Mouse (Mus musculus) CH12.LX (cell line): ENCODE measurements at regions not wholly inside any gene's neighbourhood (a gene's known extent, or its start where the extent isn't known, plus 50 kb on each side); places are given as distances from the start of the nearest gene placed in this dataset.

Experiments
- DNase-seq: peaks from one replicate; pipeline ENCODE4 v3.0.0-alpha.2; 2013; ENCODE audit errors: extremely low read depth
- H3K27ac ChIP-seq: 2 replicates; pipeline ENCODE4 v1.5.1; 2012; ENCODE audit warnings: low read depth, mild to moderate bottlenecking, control low read depth, moderate library complexity; ENCODE audit not compliant: insufficient read depth
- H3K27me3 ChIP-seq: replicated peaks from 2 replicates; pipeline ENCODE3; 2012; ENCODE audit warnings: inconsistent platforms
- H3K36me3 ChIP-seq, 2 experiments: replicated peaks in 1 of 2; 2 replicates each; pipeline versions ENCODE3 to v1.6.1; 2012; ENCODE audit warnings: inconsistent platforms in 1 of 2, low read length in 1 of 2, mild to moderate bottlenecking in 1 of 2, mixed read lengths in 1 of 2, moderate library complexity in 1 of 2; ENCODE audit not compliant: control insufficient read depth in 1 of 2, insufficient read depth in 1 of 2
- H3K4me1 ChIP-seq, 2 experiments: 2 replicates each; pipeline ENCODE4 v1.6.1; 2012; ENCODE audit warnings: inconsistent platforms in 1 of 2, moderate library complexity in 1 of 2; ENCODE audit not compliant: insufficient read depth in 2 of 2, control insufficient read depth in 1 of 2
- H3K4me2 ChIP-seq: 2 replicates; pipeline ENCODE4 v1.6.1; 2012; ENCODE audit warnings: low read depth, mild to moderate bottlenecking, control low read depth; ENCODE audit not compliant: poor library complexity, insufficient read depth, severe bottlenecking
- H3K4me3 ChIP-seq, 3 experiments: fragments of 150-350 bp in 1 of 3; sonication (generic) in 1 of 3; replicated peaks in 1 of 3; 2 replicates each; pipeline versions ENCODE3 to v1.5.1; 2011 to 2012; ENCODE audit warnings: low read depth in 2 of 3, low read length in 2 of 3, mild to moderate bottlenecking in 2 of 3, moderate library complexity in 2 of 3, control low read depth in 1 of 3, improper control_type of control experiment in 1 of 3, inconsistent platforms in 1 of 3, mixed read lengths in 1 of 3; ENCODE audit not compliant: poor library complexity in 1 of 3
- H3K79me2 ChIP-seq: replicated peaks from 2 replicates; pipeline ENCODE4 v1.6.1; 2012; ENCODE audit warnings: mild to moderate bottlenecking, moderate library complexity; ENCODE audit not compliant: control insufficient read depth, poor library complexity, insufficient read depth, severe bottlenecking; ENCODE audit errors: extremely low read depth
- H3K9ac ChIP-seq: 2 replicates; pipeline ENCODE4 v1.6.1; 2012; ENCODE audit warnings: low read depth, mild to moderate bottlenecking, control low read depth, moderate library complexity; ENCODE audit not compliant: insufficient read depth
- H3K9me3 ChIP-seq: replicated peaks from 2 replicates; pipeline ENCODE3; 2012; ENCODE audit warnings: low read length, inconsistent platforms, mixed read lengths
- BHLHE40 ChIP-seq: IDR thresholded peaks from 2 replicates; pipeline ENCODE4 v1.6.1; 2011; ENCODE audit warnings: mild to moderate bottlenecking, low read depth, low read length, improper control_type of control experiment
- CHD1 ChIP-seq: IDR thresholded peaks from 2 replicates; pipeline ENCODE4 v1.6.1; 2012; ENCODE audit warnings: low read depth, low read length, improper control_type of control experiment, inconsistent platforms
- CTCF ChIP-seq, 2 experiments: IDR thresholded peaks in 1 of 2; conservative IDR thresholded peaks in 1 of 2; 2 replicates each; pipeline ENCODE4 v1.5.1; 2011 to 2012; ENCODE audit warnings: low read depth in 2 of 2, low read length in 2 of 2, improper control_type of control experiment in 1 of 2, inconsistent platforms in 1 of 2, mild to moderate bottlenecking in 1 of 2, moderate library complexity in 1 of 2
- E2F4 ChIP-seq: IDR thresholded peaks from 2 replicates; pipeline ENCODE4 v1.6.1; 2011; ENCODE audit warnings: low read depth, low read length, improper control_type of control experiment; ENCODE audit not compliant: insufficient replicate concordance
- ETS1 ChIP-seq: conservative IDR thresholded peaks from 2 replicates; pipeline ENCODE4 v1.6.1; 2012; ENCODE audit warnings: low read depth, mild to moderate bottlenecking, inconsistent platforms, low read length, improper control_type of control experiment, moderate library complexity
- GABPA ChIP-seq: IDR thresholded peaks from 2 replicates; pipeline ENCODE4 v1.6.1; 2012; ENCODE audit warnings: low read depth, low read length, improper control_type of control experiment, inconsistent platforms; ENCODE audit not compliant: insufficient replicate concordance
- HCFC1 ChIP-seq: IDR thresholded peaks from 2 replicates; pipeline ENCODE4 v1.6.1; 2012; ENCODE audit warnings: low read depth, mild to moderate bottlenecking, inconsistent platforms, low read length, improper control_type of control experiment
- JUN ChIP-seq: IDR thresholded peaks from 2 replicates; pipeline ENCODE4 v1.6.1; 2011; ENCODE audit warnings: low read depth, mild to moderate bottlenecking, low read length, improper control_type of control experiment, moderate library complexity; ENCODE audit not compliant: insufficient read depth
- JUND ChIP-seq: conservative IDR thresholded peaks from 2 replicates; pipeline ENCODE4 v1.6.1; 2011; ENCODE audit warnings: low read depth, low read length, improper control_type of control experiment
- KAT2A ChIP-seq: IDR thresholded peaks from 2 replicates; pipeline ENCODE4 v1.6.1; 2012; ENCODE audit warnings: low read length, improper control_type of control experiment, inconsistent platforms; ENCODE audit not compliant: insufficient replicate concordance
- MAFK ChIP-seq: IDR thresholded peaks from 2 replicates; pipeline ENCODE4 v1.6.1; 2011; ENCODE audit warnings: low read length, improper control_type of control experiment; ENCODE audit not compliant: insufficient replicate concordance
- MAX ChIP-seq: IDR thresholded peaks from 2 replicates; pipeline ENCODE4 v1.6.1; 2011; ENCODE audit warnings: low read length, improper control_type of control experiment
- MAZ ChIP-seq: IDR thresholded peaks from 2 replicates; pipeline ENCODE4 v1.6.1; 2012; ENCODE audit warnings: low read depth, mild to moderate bottlenecking, inconsistent platforms, low read length, improper control_type of control experiment, moderate library complexity
- MXI1 ChIP-seq: IDR thresholded peaks from 2 replicates; pipeline ENCODE4 v1.6.1; 2011; ENCODE audit warnings: mild to moderate bottlenecking, low read depth, low read length, improper control_type of control experiment
- MYC ChIP-seq: IDR thresholded peaks from 2 replicates; pipeline ENCODE4 v1.6.1; 2011; ENCODE audit warnings: low read depth, mild to moderate bottlenecking, improper control_type of control experiment, low read length
- NRF1 ChIP-seq: IDR thresholded peaks from 2 replicates; pipeline ENCODE4 v1.6.1; 2014; ENCODE audit warnings: low read depth, mild to moderate bottlenecking, inconsistent platforms, low read length, improper control_type of control experiment, moderate library complexity
- PAX5 ChIP-seq: IDR thresholded peaks from 2 replicates; pipeline ENCODE4 v1.6.1; 2012; ENCODE audit warnings: low read length, inconsistent platforms, mixed read lengths
- POLR2A ChIP-seq: IDR thresholded peaks from 2 replicates; pipeline ENCODE4 v1.6.1; 2011; ENCODE audit warnings: low read depth, mild to moderate bottlenecking, improper control_type of control experiment, low read length
- POLR2AphosphoS2 ChIP-seq: IDR thresholded peaks from 2 replicates; pipeline ENCODE4 v1.6.1; 2011; ENCODE audit warnings: low read depth, low read length, improper control_type of control experiment
- RAD21 ChIP-seq: IDR thresholded peaks from 2 replicates; pipeline ENCODE4 v1.6.1; 2011; ENCODE audit warnings: low read depth, mild to moderate bottlenecking, low read length, improper control_type of control experiment, moderate library complexity
- RCOR1 ChIP-seq: conservative IDR thresholded peaks from 2 replicates; pipeline ENCODE4 v1.6.1; 2012; ENCODE audit warnings: low read depth, mild to moderate bottlenecking, inconsistent platforms, low read length, improper control_type of control experiment
- SIN3A ChIP-seq: IDR thresholded peaks from 2 replicates; pipeline ENCODE4 v1.6.1; 2012; ENCODE audit warnings: low read length, improper control_type of control experiment, inconsistent platforms
- USF2 ChIP-seq: conservative IDR thresholded peaks from 2 replicates; pipeline ENCODE4 v1.6.1; 2011; ENCODE audit warnings: low read depth, low read length, improper control_type of control experiment
- ZKSCAN1 ChIP-seq: IDR thresholded peaks from 2 replicates; pipeline ENCODE4 v1.6.1; 2012; ENCODE audit warnings: low read depth, inconsistent platforms, low read length, improper control_type of control experiment, borderline replicate concordance
- ZNF384 ChIP-seq: IDR thresholded peaks from 2 replicates; pipeline ENCODE4 v1.6.1; 2012; ENCODE audit warnings: low read depth, low read length, improper control_type of control experiment, inconsistent platforms
- dilution Hi-C: fragments of 300-500 bp; cut with MboI; formaldehyde crosslinking; loops from 2 replicates; pipeline ENCODE4 v1.14.3; 2020; ENCODE audit warnings: low sequenced_read_pairs; ENCODE audit not compliant: extremely low pct_unique_long_range_greater_than_20kb, extremely low pct_ligation_motif_present
- in situ Hi-C: fragments of 300-500 bp; cut with MboI; formaldehyde crosslinking; loops from 3 replicates; pipeline ENCODE4 v1.14.3; 2019; ENCODE audit warnings: low sequenced_read_pairs, low pct_ligation_motif_present, low pct_unique_long_range_greater_than_20kb, mixed read lengths

DNA sequence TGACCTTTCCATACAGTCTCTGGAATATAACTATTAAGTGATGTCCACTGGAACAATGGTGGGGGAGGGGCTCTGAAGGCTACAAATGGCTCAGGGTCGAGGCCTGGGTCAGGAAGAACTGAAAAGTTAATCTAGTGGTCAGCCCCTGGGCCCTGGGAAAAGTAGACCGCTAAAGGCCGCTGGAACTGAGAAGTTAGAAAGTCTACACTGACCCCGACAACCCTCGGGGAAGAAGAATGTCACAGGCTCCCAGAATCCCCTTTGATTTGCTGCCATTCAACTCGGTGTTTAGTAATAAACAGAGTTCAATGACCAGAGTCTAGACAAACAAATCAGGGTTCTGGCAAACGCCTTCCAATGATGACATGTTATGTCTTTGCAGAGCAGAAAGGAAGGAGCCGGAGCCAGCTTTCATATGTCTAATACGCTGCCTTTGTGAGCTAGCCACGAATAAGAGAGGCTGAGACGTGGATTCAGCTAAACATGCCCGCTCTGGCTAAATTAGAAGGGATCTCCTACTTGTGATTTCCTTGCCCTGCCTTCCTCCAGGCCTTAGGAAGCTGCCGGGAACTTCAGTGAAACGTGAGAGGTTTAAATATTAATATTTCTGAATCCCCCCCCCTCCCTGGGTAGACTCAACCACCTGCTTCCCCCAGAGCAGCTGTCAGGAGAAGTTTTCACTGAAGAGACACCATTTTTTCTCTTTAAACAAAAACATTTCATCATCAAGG, 134.8 kb downstream of the Enc1 start (continued):
- TF ChIP-seq USF2 = no peak
- no peak for TF ChIP-seq CTCF (conservative IDR thresholded peaks at IDR 0.05 in 1 of 2, IDR thresholded peaks at IDR 0.05 in 1 of 2; ENCODE audit: low read depth in 2 of 2, low read length in 2 of 2)

DNA sequence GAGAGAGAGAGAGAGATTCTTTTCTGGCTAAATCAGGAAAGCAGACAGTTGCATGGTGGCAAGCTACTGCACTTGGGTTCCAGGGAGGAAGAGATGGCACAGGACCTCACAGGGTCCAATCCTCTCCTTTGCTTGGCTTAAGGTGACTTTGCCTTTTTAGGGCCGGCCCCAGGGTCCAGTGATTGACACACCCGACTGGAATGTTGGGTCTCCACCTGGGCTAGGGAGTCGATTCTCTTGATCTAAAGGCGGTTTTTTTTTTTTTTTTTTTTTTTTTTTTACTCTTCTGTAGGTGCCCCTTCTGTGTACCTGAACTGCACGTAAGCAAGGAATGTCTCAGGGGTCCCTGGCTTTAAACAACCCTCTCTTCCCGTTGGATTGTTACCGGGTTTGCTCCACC, 131.4 kb downstream of the Enc1 start:
- no peak for DNase-seq
- peaks cover 10% of the 10 kb centered on the region for H3K9me3 ChIP-seq
- H3K4me2 ChIP-seq = no peak overlapping the region
- no peaks in the 10 kb centered on the region for H3K79me2 ChIP-seq
- H3K36me3 ChIP-seq = no peaks in the 10 kb centered on the region
- no peak overlapping the region for H3K9ac ChIP-seq
- no peak overlapping the region for H3K4me3 ChIP-seq
- dilution Hi-C loops = no loop called here
- no peaks in the 10 kb centered on the region for H3K27me3 ChIP-seq
- H3K27ac ChIP-seq = no peak overlapping the region
- in situ Hi-C loops = no loop called here
- H3K4me1 ChIP-seq = no peaks in the 10 kb centered on the region
- no peak for TF ChIP-seq CHD1
- no peak for TF ChIP-seq MAZ
- no peak for TF ChIP-seq RCOR1
- TF ChIP-seq POLR2AphosphoS2 = no peak
- no peak for TF ChIP-seq SIN3A
- no peak for TF ChIP-seq MAX
- no peak for TF ChIP-seq E2F4
- no peak for TF ChIP-seq PAX5
- no peak for TF ChIP-seq NRF1
- no peak for TF ChIP-seq GABPA

DNA sequence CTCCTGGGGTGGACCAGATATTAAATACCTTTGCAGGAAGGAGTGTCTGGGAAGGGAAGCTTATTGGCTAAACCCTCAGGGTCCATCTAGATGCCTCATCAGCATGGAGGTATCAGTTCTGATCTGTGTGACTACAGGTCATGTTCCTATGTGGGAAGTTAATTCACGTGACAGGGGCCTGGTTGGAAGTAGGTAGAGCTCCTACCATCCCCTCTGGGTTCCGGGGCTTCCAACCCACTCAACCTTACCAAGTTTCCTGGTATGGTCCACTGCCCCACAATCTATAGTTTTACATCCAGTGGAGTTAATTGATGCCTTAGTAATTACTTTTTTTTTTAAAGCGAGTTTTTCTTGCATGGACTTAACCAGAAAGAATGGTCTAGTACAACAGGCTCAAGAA, 130.3 kb downstream of the Enc1 start:
- in situ Hi-C loops = no loop called here
- Histone ChIP-seq H3K79me2 (no peaks in the 10 kb centered on the region), H3K27ac (no peak overlapping the region), H3K36me3 (no peaks in the 10 kb centered on the region), H3K9ac (no peak overlapping the region), H3K9me3 (peaks cover 10% of the 10 kb centered on the region), H3K27me3 (no peaks in the 10 kb centered on the region), H3K4me2 (no peak overlapping the region), H3K4me3 (no peak overlapping the region), H3K4me1 (no peaks in the 10 kb centered on the region)
- dilution Hi-C loops = no loop called here
- no peak for TF ChIP-seq MYC
- TF ChIP-seq POLR2A = no peak
- no peak for TF ChIP-seq RAD21
- TF ChIP-seq MXI1 = no peak
- no peak for TF ChIP-seq KAT2A
- no peak for TF ChIP-seq ZNF384
- no peak for TF ChIP-seq USF2
- TF ChIP-seq CTCF (conservative IDR thresholded peaks at IDR 0.05 in 1 of 2, IDR thresholded peaks at IDR 0.05 in 1 of 2; ENCODE audit: low read depth in 2 of 2, low read length in 2 of 2) = no peak
- TF ChIP-seq ETS1 = no peak
- TF ChIP-seq POLR2AphosphoS2 = no peak
- TF ChIP-seq ZKSCAN1 = no peak
- TF ChIP-seq NRF1 = no peak
- no peak for TF ChIP-seq RCOR1
- no peak for TF ChIP-seq HCFC1
- TF ChIP-seq MAFK = no peak
- TF ChIP-seq BHLHE40 = no peak
- no peak for TF ChIP-seq JUN
- TF ChIP-seq JUND = no peak
- DNase-seq = no peak
